Mouse (Mus musculus): ENCODE results near the gene Fam104a. TPM values are rescaled to one million over a fixed set of nuclear protein-coding genes. Genes with fewer than 3 reads are reported as not detected.

The Fam104a gene
- polyA plus RNA-seq, 1 experiment, result 24.7 TPM

- peaks cover 4% of the 10 kb centered on the region for H3K4me1 ChIP-seq (ENCODE audit: control insufficient read depth, insufficient read depth, low read length)
- no peak overlapping the region for H3K27ac ChIP-seq (ENCODE audit: insufficient read depth, low read depth, low read length)
- TF ChIP-seq CTCF (IDR thresholded peaks at IDR 0.05; ENCODE audit: low read depth, low read length), result no peak
- TF ChIP-seq POLR2A (IDR thresholded peaks at IDR 0.05; ENCODE audit: borderline replicate concordance, low read depth, low read length), result no peak
- H3K4me3 ChIP-seq (ENCODE audit: insufficient read depth, low read length), result no peak overlapping the region
Measured at GRCm38 (mm10) chr11:113645181-113645580, 38.8 kb downstream of the Fam104a start.

- Histone ChIP-seq H3K4me1 (ENCODE audit: control insufficient read depth, insufficient read depth, low read length) (peaks cover 2% of the 10 kb centered on the region; the same call in 1 of the 2 replicates), H3K27ac (ENCODE audit: insufficient read depth, low read depth, low read length) (no peak overlapping the region), H3K4me3 (ENCODE audit: insufficient read depth, low read length) (no peak overlapping the region)
- no peak for TF ChIP-seq CTCF (IDR thresholded peaks at IDR 0.05; ENCODE audit: low read depth, low read length)
- TF ChIP-seq POLR2A (IDR thresholded peaks at IDR 0.05; ENCODE audit: borderline replicate concordance, low read depth, low read length), result no peak
Measured at GRCm38 (mm10) chr11:113638680-113639079, 45.3 kb downstream of the Fam104a start.

GRCm38 (mm10) chr11:113634699-113635121 is 49.2 kb downstream of the Fam104a start:
- peaks cover 2% of the 10 kb centered on the region; the same call in 1 of the 2 replicates for H3K4me1 ChIP-seq (ENCODE audit: control insufficient read depth, insufficient read depth, low read length)
- H3K27ac ChIP-seq (ENCODE audit: insufficient read depth, low read depth, low read length), result no peak overlapping the region
- TF ChIP-seq POLR2A (IDR thresholded peaks at IDR 0.05; ENCODE audit: borderline replicate concordance, low read depth, low read length) (no peak), CTCF (IDR thresholded peaks at IDR 0.05; ENCODE audit: low read depth, low read length) (no peak)
- H3K4me3 ChIP-seq (ENCODE audit: insufficient read depth, low read length), result no peak overlapping the region

GRCm38 (mm10) chr11:113633398-113633797 is 50.6 kb downstream of the Fam104a start:
- no peak for TF ChIP-seq POLR2A (IDR thresholded peaks at IDR 0.05; ENCODE audit: borderline replicate concordance, low read depth, low read length)
- TF ChIP-seq CTCF (IDR thresholded peaks at IDR 0.05; ENCODE audit: low read depth, low read length), result no peak
- no peak overlapping the region for H3K4me3 ChIP-seq (ENCODE audit: insufficient read depth, low read length)
- H3K4me1 ChIP-seq (ENCODE audit: control insufficient read depth, insufficient read depth, low read length), result no peaks in the 10 kb centered on the region
- no peak overlapping the region for H3K27ac ChIP-seq (ENCODE audit: insufficient read depth, low read depth, low read length)

- no peak for TF ChIP-seq CTCF (IDR thresholded peaks at IDR 0.05; ENCODE audit: low read depth, low read length)
Measured at GRCm38 (mm10) chr11:113632303-113632702, 51.7 kb downstream of the Fam104a start.

GRCm38 (mm10) chr11:113631862-113632261 is 52.1 kb downstream of the Fam104a start:
- TF ChIP-seq POLR2A (IDR thresholded peaks at IDR 0.05; ENCODE audit: borderline replicate concordance, low read depth, low read length) (no peak), CTCF (IDR thresholded peaks at IDR 0.05; ENCODE audit: low read depth, low read length) (no peak)
- Histone ChIP-seq H3K4me3 (ENCODE audit: insufficient read depth, low read length) (no peak overlapping the region), H3K4me1 (ENCODE audit: control insufficient read depth, insufficient read depth, low read length) (no peaks in the 10 kb centered on the region), H3K27ac (ENCODE audit: insufficient read depth, low read depth, low read length) (no peak overlapping the region)

More at GRCm38 (mm10) chr11:113632303-113632702, 51.7 kb downstream of the Fam104a start:
- H3K4me3 ChIP-seq (ENCODE audit: insufficient read depth, low read length), result no peak overlapping the region
- H3K27ac ChIP-seq (ENCODE audit: insufficient read depth, low read depth, low read length), result no peak overlapping the region
- no peaks in the 10 kb centered on the region for H3K4me1 ChIP-seq (ENCODE audit: control insufficient read depth, insufficient read depth, low read length)

GRCm38 (mm10) chr11:113631302-113631701 is 52.7 kb downstream of the Fam104a start:
- Histone ChIP-seq H3K4me3 (ENCODE audit: insufficient read depth, low read length) (no peak overlapping the region), H3K27ac (ENCODE audit: insufficient read depth, low read depth, low read length) (no peak overlapping the region), H3K4me1 (ENCODE audit: control insufficient read depth, insufficient read depth, low read length) (no peaks in the 10 kb centered on the region)
- TF ChIP-seq CTCF (IDR thresholded peaks at IDR 0.05; ENCODE audit: low read depth, low read length) (no peak), POLR2A (IDR thresholded peaks at IDR 0.05; ENCODE audit: borderline replicate concordance, low read depth, low read length) (no peak)

- H3K27ac ChIP-seq (ENCODE audit: insufficient read depth, low read depth, low read length), result no peak overlapping the region
- TF ChIP-seq POLR2A (IDR thresholded peaks at IDR 0.05; ENCODE audit: borderline replicate concordance, low read depth, low read length), result no peak
- TF ChIP-seq CTCF (IDR thresholded peaks at IDR 0.05; ENCODE audit: low read depth, low read length), result no peak
- H3K4me3 ChIP-seq (ENCODE audit: insufficient read depth, low read length), result no peak overlapping the region
- no peaks in the 10 kb centered on the region for H3K4me1 ChIP-seq (ENCODE audit: control insufficient read depth, insufficient read depth, low read length)
Measured at GRCm38 (mm10) chr11:113630642-113631041, 53.3 kb downstream of the Fam104a start.

GRCm38 (mm10) chr11:113627785-113628184 is 56.2 kb downstream of the Fam104a start:
- TF ChIP-seq POLR2A (IDR thresholded peaks at IDR 0.05; ENCODE audit: borderline replicate concordance, low read depth, low read length) (no peak), CTCF (IDR thresholded peaks at IDR 0.05; ENCODE audit: low read depth, low read length) (peak; percentile 33; the same call in 1 of the 2 replicates)
- H3K4me3 ChIP-seq (ENCODE audit: insufficient read depth, low read length), result no peak overlapping the region

GRCm38 (mm10) chr11:113625437-113625836 is 58.5 kb downstream of the Fam104a start:
- no peak for TF ChIP-seq CTCF (IDR thresholded peaks at IDR 0.05; ENCODE audit: low read depth, low read length)
- no peak for TF ChIP-seq POLR2A (IDR thresholded peaks at IDR 0.05; ENCODE audit: borderline replicate concordance, low read depth, low read length)
- no peak overlapping the region for H3K27ac ChIP-seq (ENCODE audit: insufficient read depth, low read depth, low read length)
- H3K4me1 ChIP-seq (ENCODE audit: control insufficient read depth, insufficient read depth, low read length), result no peaks in the 10 kb centered on the region
- no peak overlapping the region for H3K4me3 ChIP-seq (ENCODE audit: insufficient read depth, low read length)

More at GRCm38 (mm10) chr11:113627785-113628184, 56.2 kb downstream of the Fam104a start:
- Histone ChIP-seq H3K27ac (ENCODE audit: insufficient read depth, low read depth, low read length) (no peak overlapping the region), H3K4me1 (ENCODE audit: control insufficient read depth, insufficient read depth, low read length) (no peaks in the 10 kb centered on the region)

GRCm38 (mm10) chr11:113622028-113622427 is 61.9 kb downstream of the Fam104a start:
- Histone ChIP-seq H3K27ac (ENCODE audit: insufficient read depth, low read depth, low read length) (no peak overlapping the region), H3K4me1 (ENCODE audit: control insufficient read depth, insufficient read depth, low read length) (no peaks in the 10 kb centered on the region), H3K4me3 (ENCODE audit: insufficient read depth, low read length) (no peak overlapping the region)
- TF ChIP-seq CTCF (IDR thresholded peaks at IDR 0.05; ENCODE audit: low read depth, low read length) (no peak), POLR2A (IDR thresholded peaks at IDR 0.05; ENCODE audit: borderline replicate concordance, low read depth, low read length) (no peak)

All from bone marrow macrophage, adult 2 months (primary cell).